Mouse (Mus musculus) heart, adult 2 months (tissue): ENCODE results near the gene Fam241a. TPM values are rescaled to one million over a fixed set of nuclear protein-coding genes. Genes with fewer than 3 reads are reported as not detected.

ENCODE experiments used
- DNase-seq, 2 experiments: peaks; one replicate each; pipeline ENCODE4 v3.0.0; 2021
- H3K27ac ChIP-seq: fragments of 200-600 bp; 2 replicates; pipeline ENCODE4 v1.8.1; 2022
- H3K27me3 ChIP-seq: fragments of 200-500 bp; 2 replicates; pipeline ENCODE4 v1.6.1; 2012; ENCODE audit warnings: mild to moderate bottlenecking, low read length, inconsistent platforms, mixed read lengths; ENCODE audit not compliant: control insufficient read depth, insufficient read depth
- H3K36me3 ChIP-seq: fragments of 200-500 bp; 2 replicates; pipeline ENCODE4 v1.6.1; 2012; ENCODE audit warnings: low read length, inconsistent platforms; ENCODE audit not compliant: control insufficient read depth, insufficient read depth
- H3K4me1 ChIP-seq: fragments of 200-500 bp; 2 replicates; pipeline ENCODE4 v1.6.1; 2011; ENCODE audit warnings: low read length; ENCODE audit not compliant: control insufficient read depth, insufficient read depth
- H3K4me3 ChIP-seq: fragments of 200-600 bp; 2 replicates; pipeline ENCODE4 v1.8.1; 2022
- H3K79me2 ChIP-seq: fragments of 200-500 bp; replicated peaks from 2 replicates; pipeline ENCODE4 v1.6.1; 2012; ENCODE audit warnings: mild to moderate bottlenecking, inconsistent platforms, low read length, moderate library complexity, mixed read lengths; ENCODE audit not compliant: control insufficient read depth, insufficient read depth
- H3K9ac ChIP-seq: fragments of 200-500 bp; 2 replicates; pipeline ENCODE4 v1.6.1; 2012; ENCODE audit warnings: low read depth, mild to moderate bottlenecking, control low read depth, inconsistent platforms, low read length, mixed read lengths
- CTCF ChIP-seq: fragments of 200-600 bp; IDR thresholded peaks from 2 replicates; pipeline ENCODE4 v1.8.1; 2022; ENCODE audit warnings: antibody characterized with exemption, mild to moderate bottlenecking, moderate library complexity
- EP300 ChIP-seq: fragments of 200-500 bp; IDR thresholded peaks from 2 replicates; pipeline ENCODE4 v1.6.1; 2011; ENCODE audit warnings: low read depth, low read length, control low read depth; ENCODE audit not compliant: insufficient read depth
- POLR2A ChIP-seq: fragments of 200-500 bp; IDR thresholded peaks from 2 replicates; pipeline ENCODE4 v1.6.1; 2011; ENCODE audit warnings: mild to moderate bottlenecking, low read depth, low read length, control low read depth; ENCODE audit not compliant: insufficient read depth
- WGBS: fragments of 180-500 bp; shearing (Covaris S2); methylation state at CpG from one replicate; pipeline ENCODE4 v1.1.7; 2018; 5-methylcytosine and 5-hydroxymethylcytosine counted together
- intact Hi-C: fragments of 180-260 bp; cut with DNase I; formaldehyde crosslinking; loops from one replicate; pipeline ENCODE4 v1.15.1; 2025
- polyA plus RNA-seq: library from polyadenylated mRNA; depleted of rRNA; stranded (reverse); fragments of >200 nt; gene quantifications from 2 replicates; pipeline ENCODE4 v1.2.3, GENCODE M21; 2012
- total RNA-seq, 2 experiments: library from RNA; stranded (reverse); gene quantifications; 2 replicates each; pipeline ENCODE4 v1.2.3; 2021

Gene Fam241a
- total and polyA plus RNA-seq, 3 experiments, result 1.3 to 4.2 (median 3.6) TPM

DNA sequence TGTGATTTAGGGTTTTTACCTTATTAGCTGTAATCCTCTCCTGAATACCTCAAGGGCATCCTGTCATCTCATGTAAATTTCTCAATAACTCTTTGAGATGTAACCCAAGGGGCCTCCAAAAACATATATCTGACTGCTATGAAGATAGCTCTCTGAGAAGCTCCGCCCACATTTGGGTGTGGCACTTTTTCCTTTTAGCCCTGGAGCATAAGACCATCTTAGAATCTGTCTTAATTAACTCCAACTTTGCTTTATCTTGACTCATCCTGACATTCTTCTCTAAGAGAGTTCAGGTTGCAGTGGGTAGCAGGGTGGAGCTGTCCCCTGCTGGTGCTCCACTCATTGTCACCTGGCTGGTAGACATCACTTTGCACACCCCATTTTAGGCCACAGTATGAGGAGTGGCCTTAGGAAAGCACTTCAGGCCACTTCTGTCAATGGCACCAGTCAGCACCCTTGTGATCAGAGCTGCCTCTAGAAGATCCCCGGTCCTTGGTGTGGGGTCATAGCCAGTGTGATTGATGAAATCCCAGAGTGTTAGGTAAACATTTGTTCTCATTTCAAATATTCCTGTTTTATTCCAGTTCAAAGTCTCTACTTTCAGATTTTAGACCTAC lies 52.7 kb downstream of the Fam241a start:
- 68% methylated on average over 2 of the region's 2 CpGs for WGBS
- Histone ChIP-seq H3K27ac (no peak overlapping the region), H3K9ac (no peak overlapping the region), H3K27me3 (0 out of 2 replicates have a peak, but pooled peaks cover 2% of the 10 kb centered on the region), H3K79me2 (no peaks in the 10 kb centered on the region), H3K36me3 (no peaks in the 10 kb centered on the region), H3K4me1 (no peaks in the 10 kb centered on the region), H3K4me3 (no peak overlapping the region)
- intact Hi-C loops, result no loop called here
- DNase-seq, result no peak
- TF ChIP-seq POLR2A (no peak), CTCF (no peak), EP300 (no peak)

DNA sequence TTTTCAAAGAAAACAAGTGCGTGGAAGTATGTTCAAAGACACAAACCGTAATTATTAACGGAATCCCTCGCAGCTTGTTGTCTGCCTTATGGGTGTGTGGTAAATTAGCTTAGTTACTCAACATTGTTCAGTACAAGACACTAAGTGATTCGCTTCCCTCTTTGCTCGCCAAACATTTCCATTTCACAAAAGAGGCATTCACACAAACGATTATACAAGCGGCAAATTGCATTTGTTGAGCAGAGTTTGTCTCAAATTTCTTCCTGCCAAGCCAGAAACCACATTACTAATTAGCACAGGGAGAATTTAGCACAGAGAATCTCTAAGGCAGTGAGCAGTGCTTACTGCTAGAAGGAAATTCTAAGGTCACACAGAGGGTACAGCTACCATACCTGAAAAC lies 54.2 kb downstream of the Fam241a start:
- H3K36me3 ChIP-seq, result no peaks in the 10 kb centered on the region
- WGBS, result 85% methylated on average over 8 of the region's 8 CpGs
- no peak for DNase-seq
- no peak overlapping the region for H3K9ac ChIP-seq
- H3K79me2 ChIP-seq, result no peaks in the 10 kb centered on the region
- TF ChIP-seq EP300 (no peak), CTCF (no peak), POLR2A (no peak)
- 0 out of 2 replicates have a peak, but pooled peaks cover 2% of the 10 kb centered on the region for H3K27me3 ChIP-seq
- intact Hi-C loops, result no loop called here
- H3K4me3 ChIP-seq, result no peak overlapping the region
- no peaks in the 10 kb centered on the region for H3K4me1 ChIP-seq
- H3K27ac ChIP-seq, result no peak overlapping the region

DNA sequence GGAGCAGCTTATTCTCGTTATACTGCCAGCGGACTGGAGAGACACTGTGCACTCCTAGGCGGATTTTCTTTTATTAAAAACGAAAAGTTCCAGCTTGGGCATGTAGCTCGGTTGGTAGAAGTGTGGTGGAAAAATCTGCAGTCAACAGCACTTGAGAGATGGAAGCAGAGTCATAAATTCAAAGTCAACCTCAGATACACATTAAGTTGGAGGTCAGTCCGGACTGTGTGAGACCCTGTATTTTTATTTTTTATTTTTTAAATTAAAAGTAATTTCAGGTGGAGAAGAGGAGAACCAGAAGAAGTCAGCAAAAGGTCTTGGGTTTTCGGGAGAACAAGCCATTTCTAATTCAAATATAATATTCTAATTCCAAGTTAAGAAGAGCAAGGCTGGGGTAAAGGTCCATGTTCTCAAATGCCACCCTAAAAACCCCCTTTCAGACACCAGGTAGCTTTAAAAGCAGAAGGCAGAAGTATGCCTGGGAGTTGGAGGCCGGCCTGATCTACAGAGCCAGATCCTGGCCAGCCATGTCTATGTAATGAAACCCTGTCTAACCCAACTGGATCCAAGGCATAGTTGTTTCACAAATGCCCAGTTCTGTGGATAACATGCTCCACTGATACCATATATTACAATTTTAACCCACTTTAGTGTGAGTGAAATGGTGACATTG lies 58.0 kb downstream of the Fam241a start:
- Histone ChIP-seq H3K27ac (peak overlapping the region; percentile 91), H3K27me3 (0 out of 2 replicates have a peak, but pooled peaks cover 2% of the 10 kb centered on the region), H3K9ac (no peak overlapping the region; the same call in 1 of the 2 replicates), H3K79me2 (no peaks in the 10 kb centered on the region), H3K4me3 (peak overlapping the region; percentile 85), H3K36me3 (no peaks in the 10 kb centered on the region), H3K4me1 (no peaks in the 10 kb centered on the region; the same call in 1 of the 2 replicates)
- 31% methylated on average over 8 of the region's 8 CpGs for WGBS
- no peak for DNase-seq
- TF ChIP-seq EP300 (no peak), POLR2A (no peak), CTCF (no peak)
- intact Hi-C loops, result loop anchor here (2.0 to 5.0 kb wide), 3 partner anchors 47 to 286 kb away; partner anchors contain the start of genes Fam241a, Larp7 and Zgrf1

DNA sequence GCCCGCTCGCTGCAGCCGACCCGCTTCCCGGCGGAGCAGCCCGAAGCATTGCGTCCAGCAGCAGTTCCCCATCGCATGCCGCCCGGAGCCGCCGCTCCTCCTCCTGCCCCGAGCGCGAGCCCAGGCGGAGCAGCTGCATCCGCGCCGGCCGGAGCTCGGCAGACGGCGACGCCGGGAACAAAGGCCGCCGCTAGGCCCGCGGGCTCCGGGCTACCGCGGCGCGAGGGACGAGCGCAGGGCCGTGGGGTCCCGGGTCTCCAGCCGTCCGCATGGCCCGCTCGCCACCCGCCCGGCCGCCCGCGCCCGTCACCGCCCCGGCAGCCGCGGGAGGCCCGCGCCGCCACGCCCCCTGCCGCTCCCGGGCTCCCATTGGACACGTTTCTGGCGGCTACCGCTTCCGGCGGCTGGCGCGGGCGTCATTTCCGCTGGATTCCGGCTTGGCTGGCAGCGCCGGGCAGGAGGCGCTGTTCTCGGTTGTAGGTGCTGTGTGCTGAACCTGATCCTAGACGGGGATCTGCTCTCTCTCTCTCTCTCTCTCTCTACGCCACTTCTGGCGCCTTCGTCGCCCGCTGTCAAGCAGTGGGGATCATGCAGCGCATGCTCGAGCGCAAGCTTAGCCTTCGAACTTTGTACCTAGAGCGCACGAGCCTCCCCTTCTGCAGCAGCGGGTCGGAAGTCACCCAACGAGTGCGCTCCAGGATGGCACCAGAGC lies 58.8 kb downstream of the Fam241a start, which contains the start of gene Ap1ar:
Gene Ap1ar (minus strand): TSS at position 370 of the 712 bp plus-strand sequence.
- H3K4me3 ChIP-seq, result peak within 1 kb of the TSS; percentile 88

DNA sequence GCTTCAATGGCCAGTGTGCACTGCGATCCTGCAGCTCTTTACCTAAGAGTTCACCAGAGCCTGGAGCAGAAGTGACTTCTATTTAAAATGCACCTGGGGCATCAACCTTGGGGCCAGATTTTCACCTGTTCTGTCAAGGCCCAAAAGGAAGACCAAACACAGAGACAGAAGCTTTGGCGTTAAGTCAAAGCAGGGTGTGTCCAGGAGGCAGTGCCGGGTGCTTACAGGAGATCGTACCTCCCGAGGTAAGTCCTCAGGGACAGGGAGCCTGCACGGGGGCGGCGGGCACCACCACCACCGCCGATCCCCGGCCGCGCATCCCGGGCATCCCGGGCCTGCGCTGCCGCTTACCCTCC lies 59.3 kb downstream of the Fam241a start:
- WGBS, result 0% methylated on average over 17 of the region's 17 CpGs
- intact Hi-C loops, result loop anchor here (2.0 to 5.0 kb wide), 3 partner anchors 46 to 284 kb away; partner anchors contain the start of genes Fam241a, Larp7 and Zgrf1
- no peak for DNase-seq
- peak overlapping the region; percentile 88 for H3K4me3 ChIP-seq
- H3K36me3 ChIP-seq, result no peaks in the 10 kb centered on the region
- H3K27ac ChIP-seq, result peak overlapping the region; percentile 76
- TF ChIP-seq CTCF, result no peak
- TF ChIP-seq POLR2A, result no peak
- no peak for TF ChIP-seq EP300
- no peaks in the 10 kb centered on the region; the same call in 1 of the 2 replicates for H3K79me2 ChIP-seq
- H3K9ac ChIP-seq, result peak overlapping the region; percentile 76
- H3K4me1 ChIP-seq, result no peaks in the 10 kb centered on the region; the same call in 1 of the 2 replicates
- H3K27me3 ChIP-seq, result 0 out of 2 replicates have a peak, but pooled peaks cover 2% of the 10 kb centered on the region

More for the DNA sequence above, 58.8 kb downstream of the Fam241a start, which contains the start of gene Ap1ar:
- 0 out of 2 replicates have a peak, but pooled peaks have one; percentile 71 for TF ChIP-seq EP300
- TF ChIP-seq CTCF, result peak; percentile 81
- TF ChIP-seq POLR2A, result peak; percentile 87
- Histone ChIP-seq H3K79me2 (no peaks in the 10 kb centered on the region; the same call in 1 of the 2 replicates), H3K27ac (peak within 1 kb of the TSS; percentile 91), H3K9ac (peak within 1 kb of the TSS; percentile 76), H3K4me1 (no peaks in the 10 kb centered on the region; the same call in 1 of the 2 replicates), H3K27me3 (0 out of 2 replicates have a peak, but pooled peaks cover 2% of the 10 kb centered on the region), H3K36me3 (no peaks in the 10 kb centered on the region)
- DNase-seq, result peak; percentile 98
- intact Hi-C loops, result loop anchor here (2.0 to 5.0 kb wide), 3 partner anchors 47 to 285 kb away; partner anchors contain the start of genes Fam241a, Larp7 and Zgrf1
- WGBS, result under 1% methylated on average over 87 of the region's 89 CpGs
